8 mouse cellular contexts compared by ENCODE assay signal in genomic region chr14:52279747-52280120, GRCm38 (mm10). TPM values are rescaled to one million over a fixed set of nuclear protein-coding genes. Genes with fewer than 3 reads are reported as not detected.
DNase-seq lines count a peak whose midpoint lies in the region; ATAC-seq lines count a peak whose summit lies in the region.

No protein-coding gene starts in this region.

- no peaks in the 10 kb centered on the region for H3K9me3 ChIP-seq in heart, embryonic 14.5 days (ENCODE audit: control insufficient read depth, low read length)
- H3K9me3 ChIP-seq in hindbrain, embryonic 10.5 days = no peaks in the 10 kb centered on the region
- H3K9me3 ChIP-seq in midbrain, embryonic 10.5 days (replicated peaks) = no peaks in the 10 kb centered on the region

- H3K36me3 ChIP-seq in heart, embryonic 14.5 days (ENCODE audit: control insufficient read depth, insufficient read depth, low read length) = peaks cover 6% of the 10 kb centered on the region
- peaks cover 11% of the 10 kb centered on the region for H3K36me3 ChIP-seq in hindbrain, embryonic 10.5 days
- peaks cover 14% of the 10 kb centered on the region for H3K36me3 ChIP-seq in midbrain, embryonic 10.5 days

- no peak for DNase-seq in heart, adult 9 months (ENCODE audit: low spot score in 2 of 2)
- peak; percentile 32 for DNase-seq in MN1 (ENCODE audit: low spot score)
- DNase-seq in hindbrain, embryonic 10.5 days (ENCODE audit: low spot score) = no peak
- DNase-seq in midbrain, embryonic 10.5 days (ENCODE audit: low spot score) = no peak
- no peak for DNase-seq in cerebellum, adult 11-12 months
- DNase-seq in layer of hippocampus, postnatal 36 days = no peak
- no peak for DNase-seq in spleen, postnatal 36 days (ENCODE audit: low spot score in 2 of 2)

- 2% methylated on average over 21 of the region's 21 CpGs for WGBS in heart, embryonic 14.5 days
- WGBS in hindbrain, embryonic 10.5 days = under 1% methylated on average over 21 of the region's 21 CpGs
- under 1% methylated on average over 21 of the region's 21 CpGs for WGBS in midbrain, embryonic 10.5 days

- no peak for ATAC-seq in heart, embryonic 14.5 days (ENCODE audit: insufficient number of reproducible peaks, insufficient read depth, low FRiP score, low read depth)

- peak overlapping the region; percentile 52 to 78 for H3K27ac ChIP-seq in heart, embryonic 14.5 days (replicated peaks in 1 of 2; ENCODE audit: control insufficient read depth in 1 of 2, insufficient read depth in 1 of 2, low read depth in 2 of 2, low read length in 2 of 2)
- H3K27ac ChIP-seq in hindbrain, embryonic 10.5 days = peak overlapping the region; percentile 89
- H3K27ac ChIP-seq in midbrain, embryonic 10.5 days (replicated peaks) = peak overlapping the region; percentile 88

- H3K4me2 ChIP-seq in heart, embryonic 14.5 days (ENCODE audit: low read length) = peak overlapping the region; percentile 71

- H3K27me3 ChIP-seq in heart, embryonic 14.5 days (ENCODE audit: control insufficient read depth, insufficient read depth, low read length) = no peaks in the 10 kb centered on the region
- H3K27me3 ChIP-seq in hindbrain, embryonic 10.5 days (ENCODE audit: insufficient read depth, poor library complexity, severe bottlenecking) = no peaks in the 10 kb centered on the region
- H3K27me3 ChIP-seq in midbrain, embryonic 10.5 days (ENCODE audit: low read depth, poor library complexity, severe bottlenecking) = no peaks in the 10 kb centered on the region

- peaks cover 0 to 7% of the 10 kb centered on the region in 2 experiments; a peak in 1 of 4 replicates for H3K4me1 ChIP-seq in heart, embryonic 14.5 days (ENCODE audit: control insufficient read depth in 2 of 2, insufficient read depth in 2 of 2, low read length in 2 of 2)
- peaks cover 18% of the 10 kb centered on the region for H3K4me1 ChIP-seq in hindbrain, embryonic 10.5 days (replicated peaks)
- H3K4me1 ChIP-seq in midbrain, embryonic 10.5 days = peaks cover 20% of the 10 kb centered on the region

- peak overlapping the region; percentile 86 for H3K9ac ChIP-seq in heart, embryonic 14.5 days (ENCODE audit: low read length)

- peak overlapping the region; percentile 76 to 80 for H3K4me3 ChIP-seq in heart, embryonic 14.5 days (ENCODE audit: control insufficient read depth in 1 of 2, insufficient read depth in 1 of 2, low read depth in 1 of 2, low read length in 2 of 2)
- H3K4me3 ChIP-seq in hindbrain, embryonic 10.5 days = peak overlapping the region; percentile 95
- peak overlapping the region; percentile 92 for H3K4me3 ChIP-seq in midbrain, embryonic 10.5 days

RNA-seq across cellular contexts. Expression of gene Rab2b, which starts 0.4 kb away (rescaled TPM):
- polyA plus RNA-seq in heart, embryonic 14.5 days (2014; fragmentation: Nextera tagmentation; extraction: Ambion mirVana) = 16.4 and 16.8 TPM in 2 replicates
- 29.2 and 36.2 TPM in 2 replicates for polyA plus RNA-seq in hindbrain, embryonic 10.5 days (2016; fragmentation: Nextera tagmentation; extraction: Ambion mirVana)
- polyA plus RNA-seq in midbrain, embryonic 10.5 days (2016; fragmentation: Nextera tagmentation; extraction: Ambion mirVana) = 27.5 and 39.0 TPM in 2 replicates
- 10 to 100 TPM; 35.7 to 37.1 TPM for total RNA-seq in layer of hippocampus, postnatal 36 days (2021)

RNA-seq across cellular contexts. Expression of gene Tox4, which starts 0.8 kb away (rescaled TPM):
- polyA plus RNA-seq in heart, embryonic 14.5 days (2014; fragmentation: Nextera tagmentation; extraction: Ambion mirVana) = 39.2 and 39.7 TPM in 2 replicates
- polyA plus RNA-seq in hindbrain, embryonic 10.5 days (2016; fragmentation: Nextera tagmentation; extraction: Ambion mirVana) = 52.1 and 55.4 TPM in 2 replicates
- 50.1 and 56.1 TPM in 2 replicates for polyA plus RNA-seq in midbrain, embryonic 10.5 days (2016; fragmentation: Nextera tagmentation; extraction: Ambion mirVana)
- total RNA-seq in layer of hippocampus, postnatal 36 days (2021) = 10 to 100 TPM; 58.3 to 63.0 TPM

RNA-seq across cellular contexts. Expression of gene Chd8, which starts 22.2 kb away (rescaled TPM):
- polyA plus RNA-seq in heart, embryonic 14.5 days (2014; fragmentation: Nextera tagmentation; extraction: Ambion mirVana) = 28.2 and 30.3 TPM in 2 replicates
- polyA plus RNA-seq in hindbrain, embryonic 10.5 days (2016; fragmentation: Nextera tagmentation; extraction: Ambion mirVana) = 38.7 and 44.5 TPM in 2 replicates
- 38.9 and 49.7 TPM in 2 replicates for polyA plus RNA-seq in midbrain, embryonic 10.5 days (2016; fragmentation: Nextera tagmentation; extraction: Ambion mirVana)
- total RNA-seq in layer of hippocampus, postnatal 36 days (2021) = 100 to 1,000 TPM; 123 to 143 TPM

RNA-seq across cellular contexts. Expression of gene Mettl3, which starts 25.2 kb away (rescaled TPM):
- 20.5 and 24.1 TPM in 2 replicates for polyA plus RNA-seq in heart, embryonic 14.5 days (2014; fragmentation: Nextera tagmentation; extraction: Ambion mirVana)
- 57.7 and 64.2 TPM in 2 replicates for polyA plus RNA-seq in hindbrain, embryonic 10.5 days (2016; fragmentation: Nextera tagmentation; extraction: Ambion mirVana)
- 60.5 and 63.8 TPM in 2 replicates for polyA plus RNA-seq in midbrain, embryonic 10.5 days (2016; fragmentation: Nextera tagmentation; extraction: Ambion mirVana)
- 10 to 100 TPM; 49.8 to 54.0 TPM for total RNA-seq in layer of hippocampus, postnatal 36 days (2021)

RNA-seq across cellular contexts. Expression of gene Sall2, which starts 48.8 kb away (rescaled TPM):
- polyA plus RNA-seq in heart, embryonic 14.5 days (2014; fragmentation: Nextera tagmentation; extraction: Ambion mirVana) = 6.0 and 6.2 TPM in 2 replicates
- 56.9 and 60.3 TPM in 2 replicates for polyA plus RNA-seq in hindbrain, embryonic 10.5 days (2016; fragmentation: Nextera tagmentation; extraction: Ambion mirVana)
- 82.4 and 90.2 TPM in 2 replicates for polyA plus RNA-seq in midbrain, embryonic 10.5 days (2016; fragmentation: Nextera tagmentation; extraction: Ambion mirVana)
- 10 to 100 TPM; 43.1 TPM for total RNA-seq in layer of hippocampus, postnatal 36 days (2021)
